Mouse (Mus musculus) B cell, adult 62 days (primary cell): ENCODE results near the gene Myom1. TPM values are rescaled to one million over a fixed set of nuclear protein-coding genes. Genes with fewer than 3 reads are reported as not detected.

Source experiments
- total RNA-seq: library from RNA; stranded (reverse); gene quantifications from 4 replicates; pipeline ENCODE4 v1.2.4, GENCODE M21; 2023

The Myom1 gene
- total RNA-seq: 0.73 to 2.7 TPM (median 1.2 TPM) in 4 replicates

DNA sequence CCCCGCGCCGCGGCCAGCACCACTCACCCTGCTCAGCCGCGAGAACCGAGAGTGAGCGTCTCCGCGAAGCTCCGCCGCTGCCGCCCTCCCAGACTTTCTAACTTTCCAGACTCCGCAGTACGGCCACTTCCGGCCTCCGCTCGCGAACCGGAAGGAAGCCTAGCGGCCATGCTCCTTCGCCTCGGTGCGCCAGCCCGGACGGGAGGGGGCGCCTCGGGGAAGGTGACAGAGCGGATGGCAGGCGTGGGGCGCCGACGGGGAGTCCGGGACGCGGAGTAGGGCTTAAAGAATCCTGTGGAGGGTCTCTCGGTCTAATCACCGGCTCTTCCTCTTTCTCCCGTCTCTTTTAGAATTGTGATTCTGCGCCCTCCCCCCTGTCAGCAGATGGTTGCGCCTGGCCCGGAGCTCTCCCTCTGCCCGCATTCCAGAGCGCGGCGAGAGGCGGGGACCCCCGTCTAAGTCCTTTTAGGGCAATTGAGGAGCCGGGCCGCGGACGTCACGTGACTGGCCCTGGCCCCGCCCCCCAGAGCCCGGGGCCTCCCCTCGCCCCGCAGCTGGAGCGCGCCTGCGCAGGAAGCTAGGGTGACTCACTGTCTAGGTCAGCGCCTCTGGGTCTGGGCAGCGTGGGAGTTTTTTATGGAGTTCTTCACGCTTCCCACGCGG is at the start of gene Myom1:
Myom1 (plus strand) TSS at position 553 of the 663 bp plus-strand sequence.

DNA sequence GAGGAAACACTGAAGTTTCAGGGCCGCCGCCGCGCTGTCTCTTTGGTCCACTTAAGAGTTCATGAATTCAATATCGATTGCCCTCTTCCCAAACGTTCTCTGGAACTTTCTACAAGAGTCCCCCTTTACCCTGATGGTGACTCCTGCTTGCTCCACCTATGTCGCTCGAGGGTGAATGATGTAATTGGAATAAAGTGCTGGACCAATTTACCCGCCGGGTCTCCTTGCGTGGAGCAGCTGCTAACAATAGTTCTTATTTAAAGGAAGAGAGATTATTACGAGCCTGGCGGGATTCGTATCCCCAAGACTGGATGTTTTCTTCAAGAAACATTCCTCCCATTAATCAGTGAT is 286 bp downstream of the Myom1 start, which contains the start of gene Myl12a:
Myl12a (minus strand) TSS at position 135 of the 351 bp plus-strand sequence.

Other genes with a start within 250 kb of the Myom1 start
- 310 to 322 TPM (median 312 TPM) in 4 replicates for gene Tgif1, start 149.1 kb upstream of the Myom1 start, total RNA-seq
- 245 to 273 TPM (median 260 TPM) in 4 replicates for gene Myl12a, start 245 bp downstream of the Myom1 start, total RNA-seq
- 87.5 to 104 TPM (median 94.5 TPM) in 4 replicates for gene Lpin2, start 179.9 kb downstream of the Myom1 start, total RNA-seq